8 mouse cellular contexts compared by ENCODE assay signal in the genomic region with DNA sequence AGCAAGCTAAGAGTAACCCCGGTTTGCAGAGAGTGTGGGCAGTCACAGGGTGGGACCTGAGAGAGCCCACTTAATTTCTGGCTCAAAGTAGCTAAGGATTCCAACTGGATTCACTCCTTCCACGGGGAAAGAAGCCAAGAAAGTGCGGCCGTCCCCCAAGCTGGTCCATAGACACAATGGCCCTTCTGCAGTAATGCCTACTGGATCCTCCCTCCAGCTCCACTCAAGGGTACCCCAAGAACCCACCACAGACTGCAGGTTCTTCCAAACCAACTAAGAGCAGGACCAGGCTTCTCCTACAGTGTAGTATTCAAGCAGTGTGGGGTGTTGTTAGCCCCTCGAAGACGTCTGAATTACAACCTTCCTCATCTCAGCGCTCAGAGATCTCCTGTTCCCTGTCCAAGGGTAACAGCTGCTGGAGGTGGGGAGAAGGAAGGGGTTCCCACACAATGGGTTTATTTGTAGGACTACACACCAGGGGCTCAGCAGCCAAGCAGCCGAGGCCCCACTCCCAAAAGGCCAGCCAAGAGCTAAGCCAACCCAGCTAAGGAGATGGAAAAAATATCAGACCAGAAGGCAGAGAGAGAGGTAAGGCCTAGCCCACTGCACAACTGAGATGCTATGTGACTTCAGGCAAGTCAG. TPM values are rescaled to one million over a fixed set of nuclear protein-coding genes. Genes with fewer than 3 reads are reported as not detected.
DNase-seq lines count a peak whose midpoint lies in the region; ATAC-seq lines count a peak whose summit lies in the region.

No protein-coding gene starts in this region.

- no peak overlapping the region for H3K9ac ChIP-seq in liver, embryonic 12.5 days
- H3K9ac ChIP-seq in forebrain, embryonic 16.5 days (replicated peaks; ENCODE audit: low read depth, low read length): no peak overlapping the region
- H3K9ac ChIP-seq in intestine, embryonic 16.5 days (ENCODE audit: low read depth, low read length): peak overlapping the region; percentile 28; the same call in 1 of the 2 replicates
- H3K9ac ChIP-seq in neural tube, embryonic 15.5 days (replicated peaks): 0 out of 2 replicates have a peak overlapping the region, but pooled peaks have one; percentile 5

- WGBS in liver, embryonic 12.5 days (ENCODE audit: insufficient replicate concordance): 58% methylated on average over 8 of the region's 8 CpGs
- WGBS in forebrain, embryonic 16.5 days: 33% methylated on average over 8 of the region's 8 CpGs
- 21% methylated on average over 8 of the region's 8 CpGs for WGBS in intestine, embryonic 16.5 days
- WGBS in neural tube, embryonic 15.5 days: 39% methylated on average over 8 of the region's 8 CpGs

- ATAC-seq in liver, embryonic 12.5 days: no peak
- peak; percentile 28; the same call in 1 of the 2 replicates for ATAC-seq in forebrain, embryonic 16.5 days
- no peak for ATAC-seq in intestine, embryonic 16.5 days
- ATAC-seq in neural tube, embryonic 15.5 days (ENCODE audit: low FRiP score): 0 out of 2 replicates have a peak, but pooled peaks have one; percentile 9

- H3K27ac ChIP-seq in liver, embryonic 12.5 days: 0 out of 2 replicates have a peak overlapping the region, but pooled peaks have one; percentile 8
- peak overlapping the region; percentile 63 for H3K27ac ChIP-seq in forebrain, embryonic 16.5 days (ENCODE audit: low read length)
- H3K27ac ChIP-seq in intestine, embryonic 16.5 days (ENCODE audit: low read length): peak overlapping the region; percentile 90
- peak overlapping the region; percentile 73 for H3K27ac ChIP-seq in neural tube, embryonic 15.5 days (replicated peaks)

- H3K27me3 ChIP-seq in liver, embryonic 12.5 days (replicated peaks): no peaks in the 10 kb centered on the region
- H3K27me3 ChIP-seq in forebrain, embryonic 16.5 days (replicated peaks; ENCODE audit: control insufficient read depth, insufficient read depth, low read length): no peaks in the 10 kb centered on the region
- H3K27me3 ChIP-seq in intestine, embryonic 16.5 days (replicated peaks; ENCODE audit: control insufficient read depth, insufficient read depth, low read length): no peaks in the 10 kb centered on the region
- no peaks in the 10 kb centered on the region for H3K27me3 ChIP-seq in neural tube, embryonic 15.5 days (replicated peaks)

- no peak for DNase-seq in liver
- no peak for DNase-seq in frontal cortex, adult 2 months (ENCODE audit: extremely low spot score in 1 of 2, low spot score in 1 of 2)
- DNase-seq in frontal cortex, postnatal 14 days (ENCODE audit: low spot score in 2 of 2): no peak
- DNase-seq in gastrocnemius, postnatal 10 days: no peak

- peaks cover 36% of the 10 kb centered on the region for H3K4me1 ChIP-seq in liver, embryonic 12.5 days
- H3K4me1 ChIP-seq in forebrain, embryonic 16.5 days (replicated peaks; ENCODE audit: control insufficient read depth, insufficient read depth, low read length): peaks cover 23% of the 10 kb centered on the region
- peaks cover 52% of the 10 kb centered on the region for H3K4me1 ChIP-seq in intestine, embryonic 16.5 days (ENCODE audit: control insufficient read depth, insufficient read depth, low read length)
- H3K4me1 ChIP-seq in neural tube, embryonic 15.5 days: peaks cover 55% of the 10 kb centered on the region

- peak overlapping the region; percentile 0; the same call in 1 of the 2 replicates for H3K4me2 ChIP-seq in liver, embryonic 12.5 days
- H3K4me2 ChIP-seq in forebrain, embryonic 16.5 days (ENCODE audit: low read length): no peak overlapping the region
- peak overlapping the region; percentile 35 for H3K4me2 ChIP-seq in intestine, embryonic 16.5 days (ENCODE audit: low read depth, low read length)
- no peak overlapping the region; the same call in 1 of the 2 replicates for H3K4me2 ChIP-seq in neural tube, embryonic 15.5 days

- H3K9me3 ChIP-seq in liver, embryonic 12.5 days (replicated peaks): no peaks in the 10 kb centered on the region
- no peaks in the 10 kb centered on the region for H3K9me3 ChIP-seq in forebrain, embryonic 16.5 days (ENCODE audit: control insufficient read depth, low read length)
- no peaks in the 10 kb centered on the region for H3K9me3 ChIP-seq in intestine, embryonic 16.5 days (ENCODE audit: control insufficient read depth, low read length)
- H3K9me3 ChIP-seq in neural tube, embryonic 15.5 days (replicated peaks): no peaks in the 10 kb centered on the region

- peaks cover 12% of the 10 kb centered on the region for H3K36me3 ChIP-seq in liver, embryonic 12.5 days
- H3K36me3 ChIP-seq in forebrain, embryonic 16.5 days (ENCODE audit: control insufficient read depth, insufficient read depth): no peaks in the 10 kb centered on the region
- 0 out of 2 replicates have a peak, but pooled peaks cover 4% of the 10 kb centered on the region for H3K36me3 ChIP-seq in intestine, embryonic 16.5 days (ENCODE audit: control insufficient read depth, insufficient read depth, low read length)
- peaks cover 10% of the 10 kb centered on the region; the same call in 1 of the 2 replicates for H3K36me3 ChIP-seq in neural tube, embryonic 15.5 days

- H3K4me3 ChIP-seq in liver, embryonic 12.5 days: no peak overlapping the region
- no peak overlapping the region for H3K4me3 ChIP-seq in forebrain, embryonic 16.5 days (replicated peaks; ENCODE audit: low read length)
- no peak overlapping the region for H3K4me3 ChIP-seq in intestine, embryonic 16.5 days (ENCODE audit: low read length)
- H3K4me3 ChIP-seq in neural tube, embryonic 15.5 days (replicated peaks): no peak overlapping the region

RNA-seq across cellular contexts. Expression of a gene that starts 16.6 kb away (rescaled TPM):
- polyA plus RNA-seq in liver, embryonic 12.5 days (2016; fragmentation: Nextera tagmentation; extraction: Ambion mirVana): 2.3 and 2.6 TPM in 2 replicates
- polyA plus RNA-seq in forebrain, embryonic 16.5 days (2015; fragmentation: Nextera tagmentation; extraction: Ambion mirVana): 12.5 and 12.7 TPM in 2 replicates
- 5.8 and 6.5 TPM in 2 replicates for polyA plus RNA-seq in intestine, embryonic 16.5 days (2015; fragmentation: Nextera tagmentation; extraction: Ambion mirVana)
- 12.4 and 13.0 TPM in 2 replicates for polyA plus RNA-seq in neural tube, embryonic 15.5 days (2015; fragmentation: Nextera tagmentation; extraction: Ambion mirVana)
- 14.4 and 14.6 TPM in 2 replicates for polyA plus RNA-seq in frontal cortex, adult 2 months (2012; rRNA removed)
- 10 to 100 TPM; 12.3 to 21.0 TPM for total RNA-seq in gastrocnemius, postnatal 10 days (2021)

RNA-seq across cellular contexts. Expression of a gene that starts 33.6 kb away (rescaled TPM):
- 7.9 TPM in 2 replicates for polyA plus RNA-seq in liver, embryonic 12.5 days (2016; fragmentation: Nextera tagmentation; extraction: Ambion mirVana)
- 23.5 and 24.4 TPM in 2 replicates for polyA plus RNA-seq in forebrain, embryonic 16.5 days (2015; fragmentation: Nextera tagmentation; extraction: Ambion mirVana)
- 14.3 and 16.2 TPM in 2 replicates for polyA plus RNA-seq in intestine, embryonic 16.5 days (2015; fragmentation: Nextera tagmentation; extraction: Ambion mirVana)
- 17.0 and 19.0 TPM in 2 replicates for polyA plus RNA-seq in neural tube, embryonic 15.5 days (2015; fragmentation: Nextera tagmentation; extraction: Ambion mirVana)
- polyA plus RNA-seq in frontal cortex, adult 2 months (2012; rRNA removed): 5.7 and 6.8 TPM in 2 replicates
- 1 to 10 TPM; 5.3 TPM for total RNA-seq in gastrocnemius, postnatal 10 days (2021)

RNA-seq across cellular contexts. Expression of a gene that starts 48.3 kb away (rescaled TPM):
- 199 and 201 TPM in 2 replicates for polyA plus RNA-seq in liver, embryonic 12.5 days (2016; fragmentation: Nextera tagmentation; extraction: Ambion mirVana)
- 273 and 295 TPM in 2 replicates for polyA plus RNA-seq in forebrain, embryonic 16.5 days (2015; fragmentation: Nextera tagmentation; extraction: Ambion mirVana)
- 726 and 829 TPM in 2 replicates for polyA plus RNA-seq in intestine, embryonic 16.5 days (2015; fragmentation: Nextera tagmentation; extraction: Ambion mirVana)
- polyA plus RNA-seq in neural tube, embryonic 15.5 days (2015; fragmentation: Nextera tagmentation; extraction: Ambion mirVana): 289 and 350 TPM in 2 replicates
- 365 and 368 TPM in 2 replicates for polyA plus RNA-seq in frontal cortex, adult 2 months (2012; rRNA removed)
- 100 to 1,000 TPM; 189 to 194 TPM for total RNA-seq in gastrocnemius, postnatal 10 days (2021)

Comparison
In these comparisons a context has a peak if more than half of its experiments do, and no peak if none do; other contexts are left out.
1. ATAC-seq: peak in forebrain, embryonic 16.5 days (single experiment) and neural tube, embryonic 15.5 days (single experiment); none in liver, embryonic 12.5 days (single experiment) and intestine, embryonic 16.5 days (single experiment).
2. H3K27ac ChIP-seq: peak in every context shown above with its lines; median percentile 90 in intestine, embryonic 16.5 days; 73 in neural tube, embryonic 15.5 days; 63 in forebrain, embryonic 16.5 days; 8 in liver, embryonic 12.5 days.
3. H3K4me2 ChIP-seq: peak in liver, embryonic 12.5 days (single experiment) and intestine, embryonic 16.5 days (single experiment); none in forebrain, embryonic 16.5 days (single experiment) and neural tube, embryonic 15.5 days (single experiment).
4. H3K9ac ChIP-seq: peak in intestine, embryonic 16.5 days (single experiment) and neural tube, embryonic 15.5 days (single experiment); none in liver, embryonic 12.5 days (single experiment) and forebrain, embryonic 16.5 days (single experiment).